Mouse (Mus musculus) T-cell, adult 2 months (primary cell): ENCODE results near the gene Wdr77.
"Not testable (repeated sequence)": the region's sequence is repeated elsewhere in the genome, so short reads cannot be mapped to it uniquely, and the experiment has no call there.

ENCODE experiments used
- DNase-seq: peaks from one replicate; pipeline ENCODE4 v3.0.0; 2022; ENCODE audit warnings: low spot score

Wdr77 gene

GRCm38 (mm10) chr3:105958974-105959580, at the start of gene Wdr77:
Gene Wdr77 (plus strand): TSS chr3:105959369.
- DNase-seq, result peak; percentile 96

- peak; percentile 55 for DNase-seq
These were observed 48.5 kb upstream of the Wdr77 start for GRCm38 (mm10) chr3:105910519-105911190.

- DNase-seq, result no peak
These were observed 46.9 kb upstream of the Wdr77 start for GRCm38 (mm10) chr3:105912097-105912880.

GRCm38 (mm10) chr3:105913839-105914681, 45.1 kb upstream of the Wdr77 start:
- no peak for DNase-seq

GRCm38 (mm10) chr3:105915281-105915680, 43.9 kb upstream of the Wdr77 start:
- no peak for DNase-seq

- DNase-seq, result not testable (repeated sequence)
These were observed 42.7 kb upstream of the Wdr77 start for GRCm38 (mm10) chr3:105916455-105916854.

- no peak for DNase-seq
These were observed 41.4 kb upstream of the Wdr77 start for GRCm38 (mm10) chr3:105917656-105918354.

- no peak for DNase-seq
These were observed 40.8 kb upstream of the Wdr77 start for GRCm38 (mm10) chr3:105918355-105918745.

- not testable (repeated sequence) for DNase-seq
These were observed 38.4 kb upstream of the Wdr77 start for GRCm38 (mm10) chr3:105920743-105921142.

GRCm38 (mm10) chr3:105921959-105922358, 37.2 kb upstream of the Wdr77 start:
- DNase-seq, result no peak

GRCm38 (mm10) chr3:105924616-105925015, 34.6 kb upstream of the Wdr77 start:
- no peak for DNase-seq

- no peak for DNase-seq
These were observed 31.5 kb upstream of the Wdr77 start for GRCm38 (mm10) chr3:105927561-105928194.

- DNase-seq, result no peak
These were observed 31.0 kb upstream of the Wdr77 start for GRCm38 (mm10) chr3:105928195-105928569.

- DNase-seq, result no peak
These were observed 30.4 kb upstream of the Wdr77 start for GRCm38 (mm10) chr3:105928781-105929180.

- no peak for DNase-seq
These were observed 29.3 kb upstream of the Wdr77 start for GRCm38 (mm10) chr3:105929821-105930220.

- no peak for DNase-seq
These were observed 28.1 kb upstream of the Wdr77 start for GRCm38 (mm10) chr3:105931095-105931494.

- no peak for DNase-seq
These were observed 26.7 kb upstream of the Wdr77 start, which contains the start of gene I830077J02Rik for GRCm38 (mm10) chr3:105932240-105933071. Gene I830077J02Rik (minus strand): TSS chr3:105932664.

GRCm38 (mm10) chr3:105933926-105934325, 25.2 kb upstream of the Wdr77 start:
- DNase-seq, result no peak

- no peak for DNase-seq
These were observed 24.1 kb upstream of the Wdr77 start for GRCm38 (mm10) chr3:105935033-105935432.

- DNase-seq, result no peak
These were observed 23.1 kb upstream of the Wdr77 start for GRCm38 (mm10) chr3:105936111-105936510.
